Mouse (Mus musculus): ENCODE measurements around the gene Rabl3.

DNA sequence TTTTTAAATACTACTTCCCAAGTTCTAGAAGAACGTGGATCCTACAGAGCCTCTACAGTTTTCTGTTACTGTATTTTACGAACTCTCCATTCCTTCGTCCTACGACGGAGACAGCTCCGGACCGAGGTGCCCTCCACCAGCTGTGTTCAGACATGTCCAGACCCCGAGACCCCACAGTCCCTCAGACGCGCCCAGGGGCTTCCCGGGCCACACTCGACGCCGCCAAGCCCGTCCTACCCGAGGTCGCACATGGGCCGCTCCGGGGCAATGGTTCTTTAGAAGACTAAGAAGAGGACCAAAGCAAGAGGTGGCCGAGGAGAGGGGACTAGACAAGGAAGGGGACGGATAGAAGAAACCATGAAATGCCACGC is 460 bp upstream of the Rabl3 start:
- TF ChIP-seq EP300 (IDR thresholded peaks at IDR 0.05; ENCODE audit: low read depth) (no peak), CTCF (IDR thresholded peaks at IDR 0.05; ENCODE audit: low read depth) (no peak)

All from liver, embryonic 14.5 days (tissue).